Mouse (Mus musculus) embryonic facial prominence, embryonic 12.5 days (tissue): ENCODE measurements around the gene Fam171a2. TPM values are rescaled to one million over a fixed set of nuclear protein-coding genes. Genes with fewer than 3 reads are reported as not detected.
A peak's percentile ranks its signal among the peaks of the same experiment; 100 is the strongest.

ENCODE experiments used
- ATAC-seq: fragments of 200-750 bp; cut with Nextera tagmentation; 2 replicates; pipeline ENCODE4 v1.8.0; 2017; ENCODE audit not compliant: insufficient number of reproducible peaks, insufficient read depth, low FRiP score, low TSS enrichment
- H3K27ac ChIP-seq: fragments of 300-500 bp; sonication (generic); 2 replicates; pipeline ENCODE4 v1.5.1; 2016; ENCODE audit warnings: mild to moderate bottlenecking
- H3K27me3 ChIP-seq: fragments of 300-500 bp; sonication (generic); 2 replicates; pipeline ENCODE4 v1.6.1; 2016; ENCODE audit warnings: mild to moderate bottlenecking, moderate library complexity
- H3K36me3 ChIP-seq: fragments of 300-500 bp; sonication (generic); 2 replicates; pipeline ENCODE4 v1.6.1; 2016; ENCODE audit warnings: mild to moderate bottlenecking
- H3K4me1 ChIP-seq: fragments of 300-500 bp; sonication (generic); 2 replicates; pipeline ENCODE4 v1.6.1; 2016
- H3K4me2 ChIP-seq: fragments of 300-500 bp; sonication (generic); replicated peaks from 2 replicates; pipeline ENCODE4 v1.6.1; 2016; ENCODE audit warnings: mild to moderate bottlenecking, moderate library complexity
- H3K4me3 ChIP-seq: fragments of 300-500 bp; sonication (generic); 2 replicates; pipeline ENCODE4 v1.5.1; 2016; ENCODE audit warnings: mild to moderate bottlenecking
- H3K9ac ChIP-seq: fragments of 300-500 bp; sonication (generic); 2 replicates; pipeline ENCODE4 v1.6.1; 2016; ENCODE audit warnings: mild to moderate bottlenecking, moderate library complexity
- H3K9me3 ChIP-seq: fragments of 300-500 bp; sonication (generic); 2 replicates; pipeline ENCODE4 v1.6.1; 2016; ENCODE audit warnings: mild to moderate bottlenecking, moderate library complexity
- WGBS: fragments of 180-500 bp; shearing (Covaris S2); methylation state at CpG from one replicate; pipeline ENCODE4 v1.1.7; 2016; 5-methylcytosine and 5-hydroxymethylcytosine counted together
- polyA plus RNA-seq: library from polyadenylated mRNA; unstranded; fragments of >200 nt; fragmentation: Nextera tagmentation; extraction: Ambion mirVana; gene quantifications from 2 replicates; pipeline ENCODE4 v1.2.1, GENCODE M21; 2016

Fam171a2 gene
- polyA plus RNA-seq, 1 experiment from 2014 or later, result 13.5 TPM

DNA sequence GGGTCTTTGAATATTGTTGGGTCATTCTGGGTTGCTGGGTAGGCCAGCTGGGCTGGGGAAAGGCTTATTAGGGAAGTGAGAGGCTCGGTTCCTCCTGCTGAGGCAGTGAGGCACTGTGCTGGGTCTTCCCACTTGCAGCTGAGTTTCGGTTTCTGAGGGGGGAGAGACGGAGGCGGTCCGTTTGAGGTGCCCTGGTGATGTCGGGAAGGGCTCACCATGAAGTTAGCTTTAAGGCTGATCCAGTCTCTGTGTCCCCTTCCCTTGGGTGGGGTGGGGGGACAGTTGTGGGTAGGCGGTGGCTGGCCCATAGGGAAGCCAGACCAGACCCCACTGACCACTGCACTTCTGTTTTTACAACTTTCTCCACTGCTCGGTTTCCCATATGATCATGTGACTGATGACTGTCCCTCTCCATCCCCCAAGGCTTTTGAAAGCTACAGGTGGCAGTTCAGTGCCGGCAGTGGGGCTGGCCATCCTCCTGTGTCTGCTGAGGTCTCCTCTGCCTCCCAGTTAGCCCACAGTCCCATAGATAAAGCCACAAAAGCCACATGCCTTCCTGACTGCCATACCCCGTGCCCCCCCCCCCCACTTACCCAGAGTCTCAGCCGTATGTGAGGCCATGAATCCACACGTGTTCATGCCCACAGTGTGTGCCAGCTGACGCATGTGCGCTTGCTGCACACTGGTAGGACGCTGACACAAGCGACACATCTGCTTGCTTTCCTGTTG, 15.2 kb downstream of the Fam171a2 start:
- no peak for ATAC-seq
- no peak overlapping the region for H3K27ac ChIP-seq
- WGBS, result 71% methylated on average over 16 of the region's 16 CpGs
- H3K9me3 ChIP-seq, result no peaks in the 10 kb centered on the region
- H3K4me2 ChIP-seq, result 0 out of 2 replicates have a peak overlapping the region, but pooled peaks have one; percentile 17
- no peak overlapping the region for H3K4me3 ChIP-seq
- peaks cover 31% of the 10 kb centered on the region for H3K4me1 ChIP-seq
- H3K36me3 ChIP-seq, result peaks cover 33% of the 10 kb centered on the region
- no peak overlapping the region for H3K9ac ChIP-seq
- H3K27me3 ChIP-seq, result no peaks in the 10 kb centered on the region; the same call in 1 of the 2 replicates

DNA sequence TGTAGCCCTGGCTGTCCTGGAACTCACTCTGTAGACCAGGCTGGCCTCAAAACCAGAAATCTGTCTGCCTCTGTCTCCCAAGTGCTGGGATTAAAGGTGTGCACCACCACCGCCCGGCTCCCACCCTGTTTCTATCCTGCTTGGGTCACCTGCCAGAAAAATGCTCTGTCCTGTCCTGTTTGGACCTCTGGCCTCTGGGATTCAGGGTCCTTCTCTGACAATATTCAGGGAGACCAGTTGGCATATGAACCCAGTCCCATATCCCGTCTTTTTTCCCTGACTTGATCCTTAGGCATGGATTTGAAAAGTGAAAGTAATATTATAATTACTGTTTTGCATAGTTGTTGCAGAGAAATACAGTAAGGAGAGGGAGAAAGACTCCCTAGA, 15.8 kb downstream of the Fam171a2 start:
- Histone ChIP-seq H3K4me3 (no peak overlapping the region), H3K27me3 (no peaks in the 10 kb centered on the region), H3K9me3 (no peaks in the 10 kb centered on the region), H3K4me2 (no peak overlapping the region), H3K9ac (no peak overlapping the region), H3K36me3 (peaks cover 29% of the 10 kb centered on the region), H3K27ac (no peak overlapping the region), H3K4me1 (peaks cover 26% of the 10 kb centered on the region)
- no peak for ATAC-seq
- 76% methylated on average over 3 of the region's 3 CpGs for WGBS

DNA sequence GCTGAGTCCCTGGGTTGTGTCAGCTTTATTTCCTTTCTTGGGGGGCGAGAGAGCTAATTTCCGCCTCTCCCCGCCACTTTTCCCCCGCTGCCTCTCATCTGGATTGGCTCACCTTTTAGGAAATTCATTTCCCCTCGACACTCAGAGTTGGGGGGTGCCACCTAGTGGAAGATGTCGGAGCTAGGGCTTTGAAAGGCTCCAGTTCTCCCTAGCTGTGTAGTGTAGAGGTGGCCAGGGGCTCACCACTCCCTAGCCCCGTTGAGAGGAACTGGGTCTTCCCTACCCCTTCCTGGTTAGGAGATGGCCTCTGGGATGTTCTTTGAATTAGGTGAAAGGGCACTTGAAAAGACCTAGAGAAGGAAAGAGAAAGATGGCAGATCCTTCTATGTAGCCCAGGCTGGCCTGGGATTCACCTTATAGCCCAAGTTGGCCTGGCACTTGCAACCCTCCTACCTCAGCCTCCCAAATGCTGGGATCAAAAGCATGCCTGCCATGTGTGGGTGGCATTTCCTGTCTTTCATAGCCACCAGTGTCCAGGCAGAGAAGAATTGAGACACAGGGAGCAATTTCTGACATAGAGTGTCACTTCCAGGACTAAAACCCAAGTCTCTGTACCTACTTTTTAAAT, 16.4 kb downstream of the Fam171a2 start:
- H3K4me2 ChIP-seq, result peak overlapping the region; percentile 85
- H3K9me3 ChIP-seq, result no peaks in the 10 kb centered on the region
- ATAC-seq, result no peak
- peak overlapping the region; percentile 71 for H3K9ac ChIP-seq
- no peaks in the 10 kb centered on the region for H3K27me3 ChIP-seq
- H3K27ac ChIP-seq, result peak overlapping the region; percentile 65
- WGBS, result under 1% methylated on average over 7 of the region's 7 CpGs
- peak overlapping the region; percentile 56 for H3K4me3 ChIP-seq
- peaks cover 25% of the 10 kb centered on the region for H3K36me3 ChIP-seq
- H3K4me1 ChIP-seq, result peaks cover 26% of the 10 kb centered on the region

DNA sequence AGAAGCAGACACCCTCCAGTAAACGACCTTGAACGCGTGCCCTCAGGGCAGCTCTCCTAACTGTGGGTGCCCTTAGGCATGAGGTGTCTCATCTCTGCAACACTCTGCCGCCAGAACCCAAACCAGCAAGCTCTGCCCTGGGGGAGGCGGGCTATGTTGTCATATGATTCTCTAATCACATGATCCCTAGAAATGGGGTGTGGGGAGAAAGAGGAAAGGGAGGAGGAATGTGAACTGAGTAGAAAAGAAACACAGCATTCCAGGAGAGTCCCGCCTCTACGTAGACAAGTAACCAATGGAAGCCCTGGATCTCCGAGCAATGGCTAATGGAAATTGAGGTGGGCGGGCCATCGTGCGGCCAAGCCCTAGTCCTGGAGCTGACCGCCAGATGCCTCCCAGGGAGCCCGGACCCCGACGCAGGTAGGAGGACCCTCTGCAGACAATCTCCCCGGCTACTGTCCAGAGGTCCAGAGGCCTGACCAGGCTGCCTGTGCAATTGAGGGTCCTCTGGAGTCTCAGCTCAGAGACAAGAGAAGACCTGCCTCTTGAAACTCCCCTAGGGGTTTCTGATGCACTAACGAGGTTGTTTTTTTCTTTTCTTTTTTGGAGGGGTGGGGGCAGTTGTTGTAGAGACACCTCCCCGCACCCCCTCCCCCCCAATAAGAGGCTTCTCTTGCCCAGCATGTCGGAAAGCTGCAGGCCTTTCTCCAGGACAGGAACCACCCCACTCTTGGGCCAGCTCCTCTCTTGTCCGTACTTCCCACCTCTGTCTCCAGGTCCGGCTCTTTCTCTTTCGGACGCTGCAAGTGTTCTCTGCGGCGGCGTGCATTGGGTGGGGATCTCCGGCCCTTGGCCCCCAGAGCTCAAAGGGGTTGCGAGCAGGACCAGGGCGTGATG, 17.1 kb downstream of the Fam171a2 start, which contains the start of gene Grn:
Gene Grn (plus strand): TSS at position 195 of the 897 bp plus-strand sequence.
- WGBS, result under 1% methylated on average over 29 of the region's 29 CpGs
- Histone ChIP-seq H3K36me3 (peaks cover 17% of the 10 kb centered on the region), H3K9me3 (no peaks in the 10 kb centered on the region), H3K4me2 (peak within 1 kb of the TSS; percentile 85), H3K4me1 (peaks cover 26% of the 10 kb centered on the region), H3K27ac (peak within 1 kb of the TSS; percentile 65), H3K4me3 (peak within 1 kb of the TSS; percentile 56), H3K27me3 (no peaks in the 10 kb centered on the region), H3K9ac (peak within 1 kb of the TSS; percentile 71)
- peak; percentile 87 for ATAC-seq

DNA sequence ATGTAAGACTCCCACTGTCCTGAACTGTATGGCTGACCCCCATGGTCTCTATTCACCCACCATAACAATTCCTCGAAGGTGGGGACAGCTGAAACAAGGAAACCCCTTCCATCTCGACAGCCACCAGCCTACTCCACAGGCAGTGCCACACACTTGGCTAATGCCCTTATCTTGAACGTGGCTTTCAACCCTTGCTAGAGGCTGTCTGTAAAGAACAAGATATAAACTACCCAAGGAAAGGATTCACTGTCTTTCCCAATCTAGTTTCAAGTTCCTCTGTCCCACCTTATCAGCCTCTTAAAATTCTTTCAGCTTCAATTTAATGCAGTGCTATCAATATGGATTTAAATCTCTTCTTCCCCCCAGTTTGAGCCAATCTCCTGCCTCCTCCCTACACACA, 17.9 kb downstream of the Fam171a2 start:
- Histone ChIP-seq H3K27ac (0 out of 2 replicates have a peak overlapping the region, but pooled peaks have one; percentile 46), H3K27me3 (no peaks in the 10 kb centered on the region), H3K36me3 (0 out of 2 replicates have a peak, but pooled peaks cover 10% of the 10 kb centered on the region), H3K4me1 (peaks cover 26% of the 10 kb centered on the region), H3K9me3 (no peaks in the 10 kb centered on the region), H3K9ac (peak overlapping the region; percentile 63), H3K4me3 (peak overlapping the region; percentile 56), H3K4me2 (peak overlapping the region; percentile 85)
- 45% methylated on average over 3 of the region's 3 CpGs for WGBS
- no peak for ATAC-seq

DNA sequence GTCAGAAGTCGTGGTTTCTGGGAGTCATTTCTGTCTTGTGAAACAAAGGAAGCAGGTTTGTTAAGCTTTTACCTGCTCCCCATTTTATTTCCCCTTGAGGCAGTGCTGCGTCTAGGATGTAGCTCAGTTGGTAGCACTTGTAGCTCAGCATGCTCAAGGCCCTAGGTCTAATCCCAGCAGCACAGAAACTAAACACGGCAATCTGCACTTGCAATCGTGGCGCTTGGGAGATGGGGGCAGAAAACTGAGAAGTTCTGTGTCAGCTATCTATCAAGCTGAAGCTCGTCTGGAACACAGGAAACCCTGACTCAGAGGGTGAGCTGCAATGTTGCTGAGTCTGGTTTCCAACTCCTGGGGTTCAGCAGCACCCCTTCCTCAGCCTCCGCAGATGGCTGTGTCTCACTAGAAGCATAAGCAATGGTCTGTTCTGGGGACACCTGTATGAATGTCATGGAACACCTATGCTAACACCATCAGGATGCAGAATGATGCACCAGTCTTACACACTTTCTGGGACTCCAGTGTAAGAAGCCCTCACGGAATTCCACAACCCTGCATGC, 18.4 kb downstream of the Fam171a2 start:
- no peak overlapping the region for H3K27ac ChIP-seq
- H3K27me3 ChIP-seq, result no peaks in the 10 kb centered on the region
- no peaks in the 10 kb centered on the region for H3K9me3 ChIP-seq
- H3K4me3 ChIP-seq, result peak overlapping the region; percentile 56; the same call in 1 of the 2 replicates
- no peak for ATAC-seq
- 70% methylated on average over 8 of the region's 8 CpGs for WGBS
- H3K4me1 ChIP-seq, result peaks cover 26% of the 10 kb centered on the region
- H3K36me3 ChIP-seq, result 0 out of 2 replicates have a peak, but pooled peaks cover 9% of the 10 kb centered on the region
- H3K9ac ChIP-seq, result peak overlapping the region; percentile 63; the same call in 1 of the 2 replicates
- H3K4me2 ChIP-seq, result peak overlapping the region; percentile 85; the same call in 1 of the 2 replicates

DNA sequence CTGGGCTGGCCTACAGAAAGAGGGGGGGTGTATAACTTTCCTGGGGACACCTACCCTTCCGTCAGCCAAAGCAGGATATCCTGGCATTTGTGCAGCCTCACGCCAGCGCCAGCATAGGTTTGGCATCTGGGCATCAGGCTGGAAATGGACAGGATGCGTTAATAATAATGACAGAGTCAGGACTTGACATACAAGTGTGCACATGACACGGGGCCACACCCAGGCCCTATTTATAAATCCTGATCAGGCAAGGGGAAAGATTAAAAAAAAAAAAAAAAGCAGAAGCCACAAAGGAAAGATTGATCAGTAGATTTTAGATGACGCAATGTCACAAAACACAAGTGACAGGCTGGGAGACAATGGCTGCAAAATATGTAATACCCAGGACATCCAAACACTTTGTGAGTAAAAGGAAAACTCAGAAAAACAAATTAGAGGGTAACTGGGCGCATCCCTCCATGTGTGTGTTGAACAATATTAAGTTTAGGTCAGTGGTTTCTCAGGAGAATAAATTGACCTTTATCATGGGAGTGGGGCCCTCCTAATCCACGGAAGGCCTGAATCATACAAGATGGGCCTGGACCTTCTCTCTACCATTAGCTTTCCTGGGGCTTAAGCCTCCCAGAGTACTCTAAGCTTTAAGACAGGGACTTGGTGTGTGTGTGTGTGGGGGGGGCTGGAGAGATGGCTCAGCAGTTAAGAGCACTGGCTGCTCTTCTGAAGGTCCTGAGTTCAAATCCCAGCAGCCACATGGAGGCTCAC, 21.7 kb downstream of the Fam171a2 start:
- no peak overlapping the region for H3K4me3 ChIP-seq
- no peak overlapping the region for H3K27ac ChIP-seq
- no peak overlapping the region for H3K9ac ChIP-seq
- ATAC-seq, result no peak
- H3K36me3 ChIP-seq, result no peaks in the 10 kb centered on the region
- no peaks in the 10 kb centered on the region for H3K9me3 ChIP-seq
- H3K4me2 ChIP-seq, result no peak overlapping the region
- H3K4me1 ChIP-seq, result peaks cover 10% of the 10 kb centered on the region
- WGBS, result 80% methylated on average over 8 of the region's 8 CpGs
- H3K27me3 ChIP-seq, result no peaks in the 10 kb centered on the region

DNA sequence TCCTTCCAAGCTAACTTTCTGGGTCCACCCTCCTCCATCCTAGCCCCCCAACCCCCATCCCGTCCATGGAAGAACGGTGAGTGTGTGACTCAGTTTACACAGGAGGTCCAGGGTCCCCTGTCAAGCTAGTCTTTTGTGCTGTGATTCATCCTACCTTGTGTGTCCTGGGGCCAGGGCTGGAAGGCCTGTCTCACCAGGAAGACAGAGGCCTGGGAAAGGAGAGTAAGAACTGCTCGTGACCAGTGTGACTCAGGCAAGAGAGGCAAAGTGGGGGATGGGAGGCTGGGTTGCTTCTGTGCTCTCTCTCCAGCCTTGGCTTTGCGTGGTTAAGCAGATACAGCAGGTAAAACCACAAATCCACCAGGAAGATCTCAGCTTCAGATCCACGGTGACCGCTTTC, 22.8 kb downstream of the Fam171a2 start:
- H3K9ac ChIP-seq, result no peak overlapping the region

DNA sequence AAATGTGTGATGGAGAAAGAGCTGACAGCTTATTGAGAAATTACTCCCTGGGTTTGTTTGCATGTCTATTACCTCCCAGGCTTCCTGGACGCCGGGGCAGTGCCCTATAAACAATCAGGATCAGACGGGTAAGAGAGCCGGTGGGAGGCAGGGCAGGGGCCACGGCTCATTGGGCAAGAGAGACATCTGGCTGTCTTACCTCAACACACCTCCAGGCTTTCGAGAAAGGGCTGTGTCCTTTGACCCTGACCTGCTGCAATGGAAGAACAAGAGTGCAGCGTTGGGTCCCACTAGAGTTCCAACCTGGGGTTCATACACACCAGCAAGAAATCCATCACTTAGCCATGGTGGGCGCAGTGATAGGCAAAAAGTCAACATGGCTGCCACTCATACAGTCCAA, 25.9 kb downstream of the Fam171a2 start:
- H3K27me3 ChIP-seq, result no peaks in the 10 kb centered on the region
- H3K9me3 ChIP-seq, result no peaks in the 10 kb centered on the region
- H3K36me3 ChIP-seq, result no peaks in the 10 kb centered on the region
- no peak overlapping the region for H3K4me2 ChIP-seq
- no peak for ATAC-seq
- H3K4me3 ChIP-seq, result no peak overlapping the region
- 58% methylated on average over 8 of the region's 8 CpGs for WGBS
- H3K9ac ChIP-seq, result no peak overlapping the region
- no peak overlapping the region for H3K27ac ChIP-seq
- H3K4me1 ChIP-seq, result no peaks in the 10 kb centered on the region

More for the DNA sequence above, 22.8 kb downstream of the Fam171a2 start:
- no peak overlapping the region for H3K4me3 ChIP-seq
- H3K4me2 ChIP-seq, result no peak overlapping the region
- no peak for ATAC-seq
- H3K9me3 ChIP-seq, result no peaks in the 10 kb centered on the region
- WGBS, result 72% methylated on average over 6 of the region's 6 CpGs
- H3K27ac ChIP-seq, result no peak overlapping the region
- H3K4me1 ChIP-seq, result peaks cover 7% of the 10 kb centered on the region
- no peaks in the 10 kb centered on the region for H3K36me3 ChIP-seq
- H3K27me3 ChIP-seq, result no peaks in the 10 kb centered on the region

DNA sequence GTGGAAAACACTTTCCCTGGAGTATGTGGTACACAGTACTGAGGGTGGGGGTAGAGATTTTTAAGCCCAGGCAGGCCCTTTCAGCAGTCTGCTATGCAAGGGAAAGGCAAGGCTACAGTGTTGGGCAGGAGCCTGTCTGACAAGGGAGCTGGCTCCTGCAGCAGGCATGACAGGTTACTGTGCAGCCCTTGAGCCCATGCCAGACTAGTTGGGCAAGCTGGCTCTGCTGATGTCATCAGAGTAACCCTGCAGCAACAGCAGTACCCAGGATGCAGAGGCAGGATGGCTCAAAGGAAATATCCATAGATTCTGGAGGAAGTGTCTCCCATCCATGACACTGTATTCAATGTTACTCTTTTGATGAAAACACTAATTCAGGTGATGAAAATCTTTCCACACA, 28.6 kb downstream of the Fam171a2 start:
- H3K27me3 ChIP-seq, result no peaks in the 10 kb centered on the region
- ATAC-seq, result no peak
- no peaks in the 10 kb centered on the region for H3K9me3 ChIP-seq
- no peak overlapping the region for H3K4me2 ChIP-seq
- no peaks in the 10 kb centered on the region for H3K4me1 ChIP-seq
- no peaks in the 10 kb centered on the region for H3K36me3 ChIP-seq
- H3K9ac ChIP-seq, result no peak overlapping the region
- H3K4me3 ChIP-seq, result no peak overlapping the region
- no peak overlapping the region for H3K27ac ChIP-seq

DNA sequence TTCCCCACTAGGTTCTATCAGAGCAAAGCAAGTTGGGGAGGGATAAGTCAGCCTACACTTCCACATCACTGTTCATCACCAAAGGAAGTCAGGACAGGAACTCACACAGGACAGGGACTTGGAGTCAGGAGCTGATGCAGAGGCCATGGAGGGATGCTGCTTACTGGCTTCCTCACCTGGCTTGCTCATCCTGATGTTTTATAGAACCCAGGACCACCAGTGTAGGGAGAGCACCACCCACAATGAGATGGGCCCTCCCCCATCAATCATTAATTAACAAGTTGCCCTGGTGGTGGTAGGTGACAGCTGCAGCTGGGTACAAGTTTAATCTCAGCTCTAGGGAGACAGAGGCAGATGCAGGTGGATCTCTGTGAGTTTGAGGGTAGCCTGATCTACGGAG, 30.3 kb downstream of the Fam171a2 start:
- Histone ChIP-seq H3K4me3 (no peak overlapping the region), H3K27me3 (no peaks in the 10 kb centered on the region), H3K4me1 (no peaks in the 10 kb centered on the region), H3K9me3 (no peaks in the 10 kb centered on the region), H3K27ac (no peak overlapping the region), H3K36me3 (no peaks in the 10 kb centered on the region), H3K4me2 (no peak overlapping the region), H3K9ac (no peak overlapping the region)
- 85% methylated on average over 1 of the region's 1 CpGs for WGBS
- ATAC-seq, result no peak
